Mouse (Mus musculus): ENCODE results near the gene Dnph1.
"Not testable (repeated sequence)": the region's sequence is repeated elsewhere in the genome, so short reads cannot be mapped to it uniquely, and the experiment has no call there.

The Dnph1 gene

DNA sequence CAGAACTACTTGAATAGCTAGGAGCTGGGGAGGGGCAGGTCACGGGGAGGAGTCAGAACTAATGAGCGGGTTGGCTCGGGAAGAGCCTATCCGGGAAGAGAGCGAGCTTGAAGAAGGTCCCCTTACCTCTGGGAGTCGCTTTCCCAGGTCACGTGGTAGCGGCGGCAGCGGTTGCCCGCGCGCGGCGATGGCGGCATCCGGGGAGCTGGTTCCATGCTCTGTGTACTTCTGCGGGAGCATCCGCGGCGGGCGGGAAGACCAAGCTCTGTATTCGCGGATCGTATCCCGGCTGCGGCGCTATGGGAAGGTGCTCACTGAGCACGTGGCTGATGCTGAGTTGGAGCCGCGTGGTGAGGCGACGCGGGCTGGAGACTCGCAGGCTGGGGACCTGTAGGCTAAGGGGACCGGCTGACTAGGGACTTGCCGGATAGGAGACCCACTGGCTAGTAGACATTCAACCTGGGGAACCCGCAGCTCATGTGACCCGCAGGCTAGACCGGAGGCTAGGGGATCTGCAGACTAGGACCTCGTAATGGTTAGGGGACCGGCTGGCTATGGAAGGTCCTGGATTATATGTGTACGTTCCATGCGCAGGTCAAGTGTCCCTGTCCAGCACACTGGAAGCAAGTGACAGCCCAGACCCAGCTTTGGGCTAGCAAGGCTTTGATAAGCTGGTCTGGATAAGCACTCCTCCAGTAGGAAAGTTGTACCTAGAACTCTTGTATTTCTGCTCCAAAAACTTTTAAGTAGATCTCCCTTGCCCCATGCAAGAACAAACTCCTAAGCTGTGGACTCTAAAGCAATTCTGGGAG is at the start of gene Dnph1:
Gene Dnph1 (plus strand): TSS at position 89 of the 812 bp plus-strand sequence.
- peak; percentile 84 for DNase-seq (ENCODE audit: low spot score)

- DNase-seq (ENCODE audit: low spot score): no peak
Observed at GRCm38 (mm10) chr17:46452683-46453082, 43.8 kb upstream of the Dnph1 start.

DNA sequence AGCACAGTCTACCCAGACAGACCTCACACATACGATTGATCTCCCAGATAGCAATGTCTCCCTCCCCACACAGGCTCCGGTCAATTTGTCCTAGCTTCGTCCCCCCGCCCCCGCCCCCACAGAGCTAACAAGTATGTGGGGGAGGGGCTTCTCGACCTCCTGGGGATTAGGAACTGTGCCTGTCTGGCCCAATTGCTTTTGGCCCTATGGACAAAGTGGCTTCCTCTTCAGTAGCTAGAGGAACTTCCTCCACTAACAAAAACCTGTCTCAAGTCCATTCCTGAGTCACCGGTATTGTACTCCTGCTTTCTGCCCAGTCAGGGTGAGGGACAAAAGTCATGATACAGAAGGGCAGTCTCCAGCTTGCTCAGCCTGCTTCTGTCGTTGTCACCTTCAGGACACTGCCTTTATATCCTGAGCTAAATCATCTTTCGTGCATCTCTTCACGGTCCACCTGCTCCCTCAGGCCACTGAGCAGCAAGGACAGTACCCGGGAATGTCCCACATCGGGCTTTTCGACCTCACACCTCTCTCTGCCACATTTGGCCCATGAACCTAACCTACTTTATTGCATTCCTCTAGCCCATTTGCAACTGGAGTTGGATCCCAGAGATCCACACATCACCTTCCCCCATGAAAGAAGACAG is 43.1 kb upstream of the Dnph1 start:
- DNase-seq (ENCODE audit: low spot score): no peak

DNA sequence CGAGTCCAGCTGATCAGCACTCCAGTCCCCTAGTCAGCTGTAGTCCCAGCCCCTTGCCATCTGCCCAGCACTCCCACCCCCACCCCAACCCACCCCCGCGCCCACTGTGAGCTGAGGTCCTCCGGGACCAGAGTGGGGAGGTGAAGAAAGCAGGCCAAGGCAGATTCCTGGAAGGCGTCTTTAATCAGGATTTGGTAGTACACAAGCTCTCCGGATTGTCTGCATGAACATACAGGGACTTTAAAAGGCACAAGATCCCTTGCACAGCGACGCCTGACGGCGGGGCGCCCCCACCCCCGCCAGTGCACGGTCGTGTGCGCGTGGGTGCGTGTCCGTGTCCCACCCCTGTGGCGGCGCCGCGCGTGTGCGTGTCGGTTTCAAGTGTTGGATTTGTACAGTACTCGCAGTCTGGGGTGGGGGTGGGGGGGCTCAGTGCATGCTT is 42.5 kb upstream of the Dnph1 start:
- DNase-seq (ENCODE audit: low spot score): no peak

DNA sequence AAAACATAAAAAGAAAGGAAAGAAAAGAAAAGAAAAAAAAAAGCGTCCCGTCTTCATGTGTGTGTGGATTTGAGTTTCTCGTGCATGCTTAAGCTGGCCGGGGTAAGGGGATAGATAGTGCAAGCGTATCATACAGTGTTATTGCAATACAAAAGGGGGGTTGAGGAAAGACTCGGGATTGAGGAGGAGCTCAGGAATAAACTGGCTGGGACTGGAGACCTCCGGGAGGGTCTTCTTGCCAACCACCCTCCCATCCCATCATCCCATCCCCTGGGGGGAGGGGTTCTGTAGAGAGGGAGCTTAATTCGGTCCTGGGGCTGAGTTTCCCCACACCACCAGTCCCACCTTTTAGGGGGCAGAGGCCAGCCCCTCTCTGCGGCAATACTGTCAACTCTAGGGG is 42.0 kb upstream of the Dnph1 start:
- DNase-seq (ENCODE audit: low spot score): no peak

- DNase-seq (ENCODE audit: low spot score): no peak
Observed at GRCm38 (mm10) chr17:46455110-46455691, 41.3 kb upstream of the Dnph1 start.

DNA sequence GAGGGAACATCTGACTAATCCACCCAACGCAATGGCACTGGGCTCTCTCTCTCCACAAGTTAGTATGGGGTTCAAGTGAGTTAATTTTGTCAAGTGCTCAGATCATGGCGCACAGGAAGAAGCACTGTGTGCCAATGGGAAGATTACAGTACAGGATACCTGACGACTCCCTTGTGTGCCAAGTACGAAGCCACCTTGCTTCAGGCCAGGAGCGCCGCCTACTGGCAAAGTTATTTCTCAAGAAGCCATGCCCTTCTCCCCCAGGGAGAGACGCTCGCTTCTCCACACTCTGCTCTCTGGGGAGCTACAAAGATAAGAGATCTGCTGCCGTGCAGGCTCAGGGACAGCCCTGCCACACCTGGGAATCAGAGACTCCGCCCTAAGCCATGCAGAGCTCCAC is 38.7 kb upstream of the Dnph1 start:
- peak; percentile 42 for DNase-seq (ENCODE audit: low spot score)

DNA sequence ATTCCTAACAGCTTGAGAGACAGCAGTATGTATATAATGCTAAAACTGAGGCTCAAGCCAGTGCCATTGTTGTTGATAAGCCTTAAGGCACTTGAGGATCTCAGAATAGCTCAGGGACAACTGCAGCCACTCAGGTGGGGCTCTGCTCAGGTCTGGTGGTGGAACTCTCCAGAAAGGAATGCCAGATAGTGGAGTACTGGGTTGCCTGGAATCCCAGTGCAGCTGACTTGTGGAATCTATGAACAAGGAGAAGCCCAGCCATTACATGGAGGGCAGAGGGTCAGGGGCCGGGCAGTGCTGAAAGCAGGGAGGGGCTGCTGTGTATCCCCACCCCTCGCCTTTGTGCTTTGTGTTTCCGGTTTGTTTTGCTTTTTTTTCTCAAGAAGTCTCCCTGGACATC is 38.1 kb upstream of the Dnph1 start:
- DNase-seq (ENCODE audit: low spot score): no peak

- no peak for DNase-seq (ENCODE audit: low spot score)
Observed at GRCm38 (mm10) chr17:46460673-46461072, 35.8 kb upstream of the Dnph1 start.

GRCm38 (mm10) chr17:46461347-46461746 is 35.2 kb upstream of the Dnph1 start:
- no peak for DNase-seq (ENCODE audit: low spot score)

DNA sequence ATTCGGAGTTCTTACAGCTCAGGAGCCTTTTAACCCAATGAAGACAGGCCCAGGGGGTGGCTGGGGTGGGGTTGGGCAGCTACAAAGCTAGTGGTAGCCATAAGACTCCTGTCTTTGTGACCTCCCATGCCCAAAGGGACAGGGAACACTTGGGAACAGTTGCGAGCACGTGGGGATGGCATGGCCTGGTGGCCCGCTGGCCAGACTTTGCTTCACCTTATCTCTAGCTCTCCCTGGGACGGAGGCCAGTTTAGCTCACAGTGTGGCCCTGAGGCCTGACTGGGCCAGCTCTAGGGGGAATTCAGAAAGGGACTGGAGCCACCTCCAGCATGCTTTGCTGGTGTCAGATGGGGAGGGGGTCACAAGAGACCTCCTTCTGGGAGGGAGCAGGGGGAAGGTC is 34.3 kb upstream of the Dnph1 start:
- DNase-seq (ENCODE audit: low spot score): no peak

GRCm38 (mm10) chr17:46467830-46468229 is 28.7 kb upstream of the Dnph1 start:
- no peak for DNase-seq (ENCODE audit: low spot score)

- DNase-seq (ENCODE audit: low spot score): no peak
Observed at GRCm38 (mm10) chr17:46476601-46477000, 19.9 kb upstream of the Dnph1 start.

GRCm38 (mm10) chr17:46477286-46477685 is 19.2 kb upstream of the Dnph1 start:
- no peak for DNase-seq (ENCODE audit: low spot score)

DNA sequence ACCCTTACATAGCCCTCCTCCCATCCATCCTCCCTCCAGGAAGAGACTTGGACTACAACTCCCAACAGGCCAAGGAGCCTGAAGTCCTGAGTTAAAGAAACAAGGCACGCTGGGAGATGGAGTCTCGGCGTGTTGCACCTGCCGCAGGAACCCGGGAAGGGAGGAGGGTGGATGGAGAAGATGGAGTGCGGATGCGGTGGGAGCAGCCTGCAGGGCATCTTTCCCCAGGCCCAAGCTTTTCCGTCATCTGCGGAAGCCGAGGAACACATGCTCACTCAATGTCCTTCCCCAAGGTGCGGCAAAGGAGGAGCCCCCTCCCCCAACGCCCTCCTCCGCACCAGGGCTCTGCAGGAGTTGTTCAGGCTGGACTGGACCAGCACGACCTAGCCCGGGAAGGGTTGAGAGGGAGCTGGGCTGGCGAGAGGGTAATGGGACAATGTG is 12.9 kb upstream of the Dnph1 start:
- no peak for DNase-seq (ENCODE audit: low spot score)

DNA sequence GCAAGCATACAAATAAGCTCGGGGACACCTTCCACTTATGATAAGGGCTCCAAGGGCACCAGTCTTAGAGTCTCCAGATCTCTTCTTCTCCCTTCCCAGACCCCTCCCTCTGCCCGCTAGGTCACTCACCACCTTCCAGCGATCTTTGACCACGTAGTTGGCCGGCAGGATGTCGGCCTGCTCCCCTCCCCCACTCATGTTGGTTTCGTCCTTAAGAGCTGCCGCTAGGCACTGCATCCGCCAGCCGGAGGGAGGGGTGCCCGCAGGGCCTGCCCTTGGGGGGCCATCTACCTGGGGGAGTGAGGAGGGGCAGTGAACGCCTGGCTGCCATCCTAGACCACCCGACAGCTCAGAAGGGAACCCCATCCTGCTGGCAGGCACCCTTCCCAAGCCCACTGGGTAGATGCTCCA is 12.5 kb upstream of the Dnph1 start:
- no peak for DNase-seq (ENCODE audit: low spot score)

DNA sequence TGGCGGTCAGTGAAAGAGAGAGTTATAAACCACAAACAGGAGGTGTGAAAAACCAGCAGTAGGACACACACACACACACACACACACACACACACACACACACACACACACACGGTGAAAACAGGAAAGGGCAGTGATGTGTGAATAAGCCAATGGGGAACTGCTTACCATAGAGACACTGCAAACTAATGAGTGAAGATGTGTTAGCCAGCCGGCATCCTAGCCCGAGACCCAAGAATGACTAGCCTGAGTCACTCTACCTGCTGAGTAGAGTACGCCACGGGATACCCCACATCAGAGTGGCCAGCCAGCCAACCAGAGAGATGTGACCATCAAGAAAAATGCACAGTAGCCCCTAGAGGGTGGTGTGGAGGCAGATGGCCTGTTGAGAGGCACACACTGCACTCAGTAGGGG is 12.0 kb upstream of the Dnph1 start:
- no peak for DNase-seq (ENCODE audit: low spot score)

GRCm38 (mm10) chr17:46486995-46487394 is 9.5 kb upstream of the Dnph1 start:
- DNase-seq (ENCODE audit: low spot score): no peak

- DNase-seq (ENCODE audit: low spot score): no peak
Observed at GRCm38 (mm10) chr17:46487431-46487830, 9.1 kb upstream of the Dnph1 start, which contains the start of gene Ttbk1. TSS of gene Ttbk1 (minus strand) at chr17:46487675.

GRCm38 (mm10) chr17:46495486-46495885 is 1.0 kb upstream of the Dnph1 start:
- no peak for DNase-seq (ENCODE audit: low spot score)

DNA sequence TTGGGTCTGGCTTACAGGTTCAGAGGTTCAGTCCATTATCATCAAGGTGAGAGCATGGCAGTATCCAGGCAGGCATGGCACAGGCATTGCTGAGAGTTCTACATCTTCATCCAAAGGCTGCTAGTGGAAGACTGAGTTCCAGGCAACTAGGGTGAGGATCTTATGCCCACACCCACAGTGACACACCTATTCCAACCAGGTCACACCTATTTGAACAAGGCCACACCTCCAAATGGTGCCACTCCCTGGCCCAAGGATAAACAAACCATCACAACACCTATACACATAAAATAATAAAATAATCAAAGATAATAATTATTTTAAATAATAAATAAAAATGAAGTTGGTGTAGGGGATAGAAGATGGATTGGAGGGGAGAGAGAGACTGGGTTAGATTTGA is 430 bp upstream of the Dnph1 start:
- DNase-seq (ENCODE audit: low spot score): not testable (repeated sequence)

- DNase-seq (ENCODE audit: low spot score): peak; percentile 6
Observed at GRCm38 (mm10) chr17:46497956-46498355, 1.4 kb downstream of the Dnph1 start.

DNA sequence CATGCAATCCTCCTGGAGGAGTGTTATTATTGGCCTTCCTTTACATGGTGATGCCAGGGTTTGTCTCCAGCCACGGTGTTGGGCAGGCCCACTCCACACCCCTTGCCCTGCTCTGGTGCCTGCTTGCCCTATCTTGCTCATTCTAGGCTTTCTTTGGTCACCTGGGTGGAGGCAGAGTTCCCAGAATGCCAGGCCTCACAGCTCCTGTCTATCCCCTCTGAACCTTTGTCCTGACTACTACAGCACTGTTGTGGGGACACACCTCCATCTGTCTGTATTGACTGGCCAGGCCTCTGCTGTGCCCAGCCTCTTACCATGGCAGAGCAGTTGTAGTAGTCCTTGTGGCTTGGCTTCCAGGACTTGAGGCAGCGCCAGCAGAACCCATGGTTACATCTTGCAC is 6.3 kb downstream of the Dnph1 start:
- no peak for DNase-seq (ENCODE audit: low spot score)

Data from c-Kit-positive CD71-positive TER-119-positive erythroid progenitor cells, embryonic 14.5 days (primary cell).